Mouse (Mus musculus) regulatory T cell (primary cell): Measurements from ENCODE around the gene Nhsl2.

Experiments used
- in situ Hi-C: fragments of 300-600 bp; cut with MboI, MseI; formaldehyde crosslinking; loops from one replicate; pipeline ENCODE4 v1.15.1; 2025; ENCODE audit warnings: high pct_unique_total_duplicates

Nhsl2 gene

GRCm38 (mm10) chrX:102041562-102041961 is 192.4 kb downstream of the Nhsl2 start:
- in situ Hi-C loops = no loop called here

- in situ Hi-C loops = no loop called here
Measured at GRCm38 (mm10) chrX:102042386-102042785, 193.2 kb downstream of the Nhsl2 start.

GRCm38 (mm10) chrX:102050552-102050951 is 201.4 kb downstream of the Nhsl2 start:
- in situ Hi-C loops = no loop called here

GRCm38 (mm10) chrX:102051225-102051624 is 202.0 kb downstream of the Nhsl2 start:
- in situ Hi-C loops = no loop called here

- in situ Hi-C loops = no loop called here
Measured at GRCm38 (mm10) chrX:102053371-102053770, 204.2 kb downstream of the Nhsl2 start.

GRCm38 (mm10) chrX:102054009-102054408 is 204.8 kb downstream of the Nhsl2 start:
- in situ Hi-C loops = no loop called here

GRCm38 (mm10) chrX:102059437-102059836 is 210.3 kb downstream of the Nhsl2 start:
- in situ Hi-C loops = no loop called here

- in situ Hi-C loops = no loop called here
Measured at GRCm38 (mm10) chrX:102060243-102060642, 211.1 kb downstream of the Nhsl2 start.

- in situ Hi-C loops = no loop called here
Measured at GRCm38 (mm10) chrX:102060891-102061290, 211.7 kb downstream of the Nhsl2 start.

- in situ Hi-C loops = no loop called here
Measured at GRCm38 (mm10) chrX:102064062-102064461, 214.9 kb downstream of the Nhsl2 start.

GRCm38 (mm10) chrX:102065213-102065775 is 216.1 kb downstream of the Nhsl2 start:
- in situ Hi-C loops = no loop called here

- in situ Hi-C loops = no loop called here
Measured at GRCm38 (mm10) chrX:102066134-102066533, 216.9 kb downstream of the Nhsl2 start.

- in situ Hi-C loops = no loop called here
Measured at GRCm38 (mm10) chrX:102067118-102067517, 217.9 kb downstream of the Nhsl2 start.

- in situ Hi-C loops = no loop called here
Measured at GRCm38 (mm10) chrX:102068811-102069540, 219.8 kb downstream of the Nhsl2 start.

- in situ Hi-C loops = loop anchor here (10.0 kb wide), 1 partner anchor 1814 kb away; no protein-coding TSS in a partner anchor
Measured at GRCm38 (mm10) chrX:102070591-102071471, 221.6 kb downstream of the Nhsl2 start, which contains the start of gene Rtl5. Gene Rtl5, minus strand, starts transcription at chrX:102071304.

- in situ Hi-C loops = loop anchor here (10.0 kb wide), 1 partner anchor 1813 kb away; no protein-coding TSS in a partner anchor
Measured at GRCm38 (mm10) chrX:102071517-102071916, 222.3 kb downstream of the Nhsl2 start.

GRCm38 (mm10) chrX:102073605-102074325 is 224.6 kb downstream of the Nhsl2 start:
- in situ Hi-C loops = loop anchor here (10.0 kb wide), 1 partner anchor 1811 kb away; no protein-coding TSS in a partner anchor

GRCm38 (mm10) chrX:102074435-102074834 is 225.2 kb downstream of the Nhsl2 start:
- in situ Hi-C loops = loop anchor here (10.0 kb wide), 1 partner anchor 1810 kb away; no protein-coding TSS in a partner anchor

GRCm38 (mm10) chrX:102075158-102075557 is 226.0 kb downstream of the Nhsl2 start:
- in situ Hi-C loops = loop anchor here (10.0 kb wide), 1 partner anchor 1810 kb away; no protein-coding TSS in a partner anchor

GRCm38 (mm10) chrX:102076886-102077765 is 227.9 kb downstream of the Nhsl2 start:
- in situ Hi-C loops = loop anchor here (10.0 kb wide), 1 partner anchor 1808 kb away; no protein-coding TSS in a partner anchor
